Mouse (Mus musculus) stomach, embryonic 16.5 days (tissue): ENCODE results near the gene Spert. TPM values are rescaled to one million over a fixed set of nuclear protein-coding genes. Genes with fewer than 3 reads are reported as not detected.

Experiments
- ATAC-seq: fragments of 200-750 bp; cut with Nextera tagmentation; 2 replicates; pipeline ENCODE4 v1.8.0; 2017; ENCODE audit warnings: moderate number of reproducible peaks, moderate TSS enrichment; ENCODE audit not compliant: insufficient read depth, low FRiP score
- H3K27ac ChIP-seq: fragments of 300-500 bp; sonication (generic); 2 replicates; pipeline ENCODE4 v1.5.1; 2014; ENCODE audit warnings: low read length
- H3K27me3 ChIP-seq: fragments of 300-500 bp; sonication (generic); 2 replicates; pipeline ENCODE4 v1.6.1; 2014; ENCODE audit warnings: low read length, control low read depth, mixed read lengths; ENCODE audit not compliant: control insufficient read depth, insufficient read depth
- H3K36me3 ChIP-seq: fragments of 300-500 bp; sonication (generic); 2 replicates; pipeline ENCODE4 v1.6.1; 2014; ENCODE audit warnings: low read length; ENCODE audit not compliant: control insufficient read depth, insufficient read depth
- H3K4me1 ChIP-seq: fragments of 300-500 bp; sonication (generic); 2 replicates; pipeline ENCODE4 v1.6.1; 2014; ENCODE audit warnings: low read length, control low read depth, mixed read lengths; ENCODE audit not compliant: control insufficient read depth, insufficient read depth
- H3K4me2 ChIP-seq: fragments of 300-500 bp; sonication (generic); 2 replicates; pipeline ENCODE4 v1.6.1; 2014; ENCODE audit warnings: low read depth, low read length, mixed read lengths
- H3K4me3 ChIP-seq: fragments of 300-500 bp; sonication (generic); replicated peaks from 2 replicates; pipeline ENCODE4 v1.5.1; 2014; ENCODE audit warnings: mild to moderate bottlenecking, low read length
- H3K9ac ChIP-seq: fragments of 300-500 bp; sonication (generic); 2 replicates; pipeline ENCODE4 v1.6.1; 2014; ENCODE audit warnings: low read length
- H3K9me3 ChIP-seq: fragments of 300-500 bp; sonication (generic); replicated peaks from 2 replicates; pipeline ENCODE4 v1.6.1; 2016; ENCODE audit warnings: low read length, control low read depth; ENCODE audit not compliant: control insufficient read depth
- WGBS: fragments of 180-500 bp; shearing (Covaris S2); extraction: QIAGEN DNeasy Blood & Tissue Kit; methylation state at CpG from one replicate; pipeline ENCODE4 v1.1.7; 2014; 5-methylcytosine and 5-hydroxymethylcytosine counted together
- polyA plus RNA-seq: library from polyadenylated mRNA; unstranded; fragments of >200 nt; fragmentation: Nextera tagmentation; extraction: Ambion mirVana; gene quantifications from 2 replicates; pipeline ENCODE4 v1.2.1, GENCODE M21; 2015

The Spert gene
- not detected in 2 replicates for polyA plus RNA-seq

DNA sequence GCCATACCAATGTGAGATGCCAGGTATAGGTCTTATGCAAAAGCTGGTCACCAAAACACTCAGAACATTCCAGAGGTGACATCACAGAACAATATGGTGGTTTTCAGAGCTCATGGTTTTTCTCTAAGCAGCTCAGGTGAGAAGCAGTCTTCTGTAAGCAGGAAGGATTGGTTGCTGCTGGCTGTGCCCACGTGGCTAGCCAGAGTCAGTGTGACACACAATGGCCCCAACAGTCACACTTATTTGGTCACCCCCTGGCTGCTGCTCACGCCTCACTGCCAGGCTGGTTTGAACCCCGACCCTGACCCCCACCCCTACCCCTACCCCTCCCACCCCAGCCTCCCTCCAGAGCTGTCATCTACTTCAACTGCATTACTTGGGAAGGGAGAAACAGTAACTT, at the start of gene Spert:
Spert (minus strand) TSS at position 139 of the 400 bp plus-strand sequence.
- Histone ChIP-seq H3K4me1 (no peaks in the 10 kb centered on the region), H3K4me2 (no peak within 1 kb of the TSS), H3K4me3 (no peak within 1 kb of the TSS), H3K27me3 (no peaks in the 10 kb centered on the region), H3K36me3 (no peaks in the 10 kb centered on the region), H3K9me3 (no peaks in the 10 kb centered on the region), H3K9ac (no peak within 1 kb of the TSS), H3K27ac (no peak within 1 kb of the TSS)
- ATAC-seq: no peak
- WGBS: 66% methylated on average over 3 of the region's 3 CpGs

DNA sequence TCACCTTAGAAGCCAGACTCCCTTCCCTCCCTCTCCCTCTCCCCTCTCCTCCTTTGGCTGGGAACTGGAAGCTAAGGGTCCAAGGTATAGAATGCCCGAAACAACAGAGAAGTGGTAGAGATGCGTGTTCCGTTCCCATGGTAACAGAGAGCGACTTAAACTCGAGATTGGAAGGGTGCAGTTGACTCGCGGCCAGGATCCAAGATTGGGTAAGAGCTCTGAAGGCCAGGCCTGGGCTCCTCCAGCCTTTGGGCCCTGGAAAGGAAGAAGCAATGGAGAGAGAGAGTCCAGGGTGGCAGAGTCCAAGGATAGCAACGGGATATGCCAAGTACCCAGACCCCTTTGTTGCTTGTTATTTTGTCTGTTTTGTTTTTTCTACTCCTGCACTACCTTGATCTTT, 49.2 kb upstream of the Spert start, which contains the start of gene Erich6b:
Erich6b (plus strand) TSS at position 180 of the 400 bp plus-strand sequence.
- H3K9ac ChIP-seq: no peak within 1 kb of the TSS
- 78% methylated on average over 8 of the region's 8 CpGs for WGBS
- no peaks in the 10 kb centered on the region for H3K36me3 ChIP-seq
- H3K27ac ChIP-seq: no peak within 1 kb of the TSS
- no peaks in the 10 kb centered on the region for H3K4me1 ChIP-seq
- ATAC-seq: no peak
- no peaks in the 10 kb centered on the region for H3K27me3 ChIP-seq
- H3K4me2 ChIP-seq: no peak within 1 kb of the TSS
- no peaks in the 10 kb centered on the region; the same call in 1 of the 2 replicates for H3K9me3 ChIP-seq
- no peak within 1 kb of the TSS for H3K4me3 ChIP-seq

DNA sequence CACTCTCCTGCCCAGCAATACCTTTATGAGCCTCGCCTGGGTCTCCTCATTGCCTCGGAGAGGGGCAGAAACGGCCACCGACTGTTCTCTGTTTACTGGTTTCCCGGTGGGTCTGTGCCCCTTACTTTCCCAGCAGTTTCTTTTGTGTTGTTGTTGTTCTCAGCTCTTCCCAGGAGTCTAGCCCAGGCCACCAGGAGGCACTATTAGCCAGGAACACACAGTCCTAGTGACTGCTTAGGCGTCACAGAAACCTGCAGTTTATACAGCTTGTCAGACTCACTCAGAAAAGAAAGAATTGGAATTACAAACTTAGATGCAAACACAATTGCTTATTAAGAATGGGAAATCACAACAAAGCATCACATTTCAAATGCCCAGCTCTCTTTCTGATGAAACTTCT, 48.5 kb upstream of the Spert start:
- no peak overlapping the region for H3K4me2 ChIP-seq
- H3K27ac ChIP-seq: no peak overlapping the region
- no peak overlapping the region for H3K9ac ChIP-seq
- H3K27me3 ChIP-seq: no peaks in the 10 kb centered on the region
- ATAC-seq: no peak
- no peaks in the 10 kb centered on the region; the same call in 1 of the 2 replicates for H3K9me3 ChIP-seq
- no peaks in the 10 kb centered on the region for H3K4me1 ChIP-seq
- 59% methylated on average over 6 of the region's 6 CpGs for WGBS
- no peaks in the 10 kb centered on the region for H3K36me3 ChIP-seq
- H3K4me3 ChIP-seq: no peak overlapping the region

DNA sequence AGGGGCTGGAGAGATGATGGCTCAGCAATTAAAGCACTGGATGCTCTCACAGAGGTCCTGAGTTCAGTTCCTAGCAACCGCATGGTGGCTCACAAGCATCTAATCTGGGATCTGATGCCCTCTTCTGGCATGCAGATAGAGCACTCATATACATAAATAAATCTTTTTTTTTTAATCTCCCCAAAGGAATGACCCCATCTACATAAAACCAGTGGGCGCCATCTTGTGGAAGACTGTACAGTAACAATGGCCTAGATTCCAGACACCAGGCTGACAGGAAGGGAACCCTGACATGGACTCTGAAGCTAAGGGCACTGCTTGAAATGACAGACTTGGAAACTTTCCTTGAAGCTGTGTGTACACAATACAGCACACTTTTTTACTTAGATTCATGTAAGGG, 47.9 kb upstream of the Spert start:
- Histone ChIP-seq H3K4me1 (no peaks in the 10 kb centered on the region), H3K27ac (no peak overlapping the region), H3K9me3 (no peaks in the 10 kb centered on the region; the same call in 1 of the 2 replicates), H3K27me3 (no peaks in the 10 kb centered on the region), H3K4me2 (no peak overlapping the region), H3K4me3 (no peak overlapping the region), H3K36me3 (no peaks in the 10 kb centered on the region), H3K9ac (no peak overlapping the region)
- ATAC-seq: no peak
- 84% methylated on average over 2 of the region's 2 CpGs for WGBS

DNA sequence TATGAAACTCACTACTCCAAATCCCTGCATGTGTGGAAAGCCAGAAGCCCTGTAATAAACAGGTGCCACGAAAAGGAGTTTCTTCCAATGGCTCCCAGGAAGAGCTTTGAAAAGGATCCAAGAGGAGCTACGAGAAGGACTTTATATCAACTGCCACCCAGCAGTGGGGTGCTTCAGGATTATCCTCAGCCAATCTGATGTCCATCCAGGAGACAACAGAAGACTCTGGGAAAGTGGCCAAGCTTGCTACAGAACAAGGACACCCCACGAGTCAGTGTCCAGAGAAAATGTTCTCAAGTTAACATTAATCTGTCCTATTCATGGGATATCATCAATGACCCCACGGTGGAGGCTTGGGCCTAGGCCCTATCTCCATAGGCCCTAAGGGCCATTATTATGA, 44.7 kb upstream of the Spert start:
- Histone ChIP-seq H3K27me3 (no peaks in the 10 kb centered on the region), H3K27ac (no peak overlapping the region), H3K4me1 (no peaks in the 10 kb centered on the region), H3K36me3 (no peaks in the 10 kb centered on the region), H3K4me2 (no peak overlapping the region), H3K4me3 (no peak overlapping the region), H3K9me3 (no peaks in the 10 kb centered on the region), H3K9ac (no peak overlapping the region)
- 78% methylated on average over 4 of the region's 4 CpGs for whole genome bisulfite sequencing
- no peak for ATAC-seq

DNA sequence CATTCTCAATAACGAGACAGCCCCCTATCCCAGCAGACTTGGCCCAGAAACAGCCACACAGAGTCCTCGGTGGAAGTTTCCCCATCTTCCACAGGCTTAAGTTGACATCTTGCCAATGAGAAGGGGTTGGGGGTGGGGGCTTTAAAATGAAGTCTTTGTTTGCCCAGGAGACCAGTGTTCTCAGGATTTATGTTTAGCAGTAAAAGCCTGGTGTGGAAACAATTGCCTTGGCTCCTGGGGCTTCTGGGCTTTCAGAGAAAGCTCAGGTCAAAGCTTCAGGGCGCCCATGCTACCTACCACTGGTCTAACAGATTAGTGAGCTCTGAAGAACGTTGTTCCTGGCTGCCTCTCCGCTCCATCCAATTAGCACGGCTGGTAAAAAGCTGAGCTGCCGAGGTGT, 43.2 kb upstream of the Spert start:
- H3K27me3 ChIP-seq: no peaks in the 10 kb centered on the region
- no peak overlapping the region for H3K4me3 ChIP-seq
- WGBS: 55% methylated on average over 7 of the region's 7 CpGs
- no peaks in the 10 kb centered on the region for H3K36me3 ChIP-seq
- no peaks in the 10 kb centered on the region for H3K4me1 ChIP-seq
- no peaks in the 10 kb centered on the region for H3K9me3 ChIP-seq
- no peak overlapping the region for H3K27ac ChIP-seq
- ATAC-seq: no peak
- no peak overlapping the region for H3K9ac ChIP-seq
- no peak overlapping the region for H3K4me2 ChIP-seq

DNA sequence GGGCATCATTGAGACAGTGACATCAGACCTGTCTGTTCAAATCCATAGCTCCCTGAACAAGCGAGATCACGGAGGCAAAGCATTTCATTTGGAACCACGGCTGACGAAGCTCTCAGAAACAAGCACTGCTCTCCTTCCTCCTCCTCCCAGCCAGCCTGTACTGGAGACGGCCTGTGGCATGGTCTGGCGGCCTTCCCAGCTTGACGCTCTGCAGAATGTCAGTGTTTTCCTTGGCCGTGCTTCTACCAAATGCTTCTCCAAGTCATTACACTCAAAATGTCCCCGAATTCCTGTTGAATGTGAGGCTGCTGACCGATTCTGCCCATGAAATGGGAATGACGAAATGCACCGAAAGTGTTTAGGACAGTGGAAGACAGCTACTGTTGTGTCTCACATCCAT, 42.4 kb upstream of the Spert start:
- WGBS: 60% methylated on average over 12 of the region's 12 CpGs
- no peak overlapping the region for H3K27ac ChIP-seq
- H3K4me2 ChIP-seq: peak overlapping the region; percentile 4; the same call in 1 of the 2 replicates
- peak; percentile 44; the same call in 1 of the 2 replicates for ATAC-seq
- no peak overlapping the region for H3K4me3 ChIP-seq
- H3K9ac ChIP-seq: no peak overlapping the region
- H3K9me3 ChIP-seq: no peaks in the 10 kb centered on the region
- H3K4me1 ChIP-seq: no peaks in the 10 kb centered on the region
- no peaks in the 10 kb centered on the region for H3K36me3 ChIP-seq
- H3K27me3 ChIP-seq: no peaks in the 10 kb centered on the region

DNA sequence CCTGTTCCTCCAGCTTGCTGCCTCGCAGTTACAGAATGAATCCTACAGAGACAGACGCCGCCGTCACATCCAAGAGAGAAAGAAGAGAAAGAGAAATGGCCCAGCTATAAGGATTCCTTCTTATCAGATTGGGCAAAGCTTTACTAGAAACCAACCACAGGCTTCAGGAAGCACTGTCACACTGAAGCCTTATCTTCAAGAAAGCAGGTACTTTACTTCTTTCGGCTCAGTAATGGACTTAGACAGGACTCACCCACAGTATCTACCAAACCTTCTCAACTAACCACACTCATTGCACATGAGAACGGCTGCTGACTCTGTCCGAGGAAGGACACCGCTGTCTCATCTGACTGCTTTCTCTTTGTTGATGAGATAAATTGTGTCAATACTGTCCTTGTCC, 36.0 kb upstream of the Spert start:
- Histone ChIP-seq H3K4me3 (no peak overlapping the region), H3K4me2 (no peak overlapping the region), H3K4me1 (no peaks in the 10 kb centered on the region), H3K27ac (no peak overlapping the region), H3K36me3 (no peaks in the 10 kb centered on the region), H3K9ac (no peak overlapping the region), H3K9me3 (no peaks in the 10 kb centered on the region), H3K27me3 (no peaks in the 10 kb centered on the region)
- no peak for ATAC-seq
- WGBS: 85% methylated on average over 8 of the region's 8 CpGs

DNA sequence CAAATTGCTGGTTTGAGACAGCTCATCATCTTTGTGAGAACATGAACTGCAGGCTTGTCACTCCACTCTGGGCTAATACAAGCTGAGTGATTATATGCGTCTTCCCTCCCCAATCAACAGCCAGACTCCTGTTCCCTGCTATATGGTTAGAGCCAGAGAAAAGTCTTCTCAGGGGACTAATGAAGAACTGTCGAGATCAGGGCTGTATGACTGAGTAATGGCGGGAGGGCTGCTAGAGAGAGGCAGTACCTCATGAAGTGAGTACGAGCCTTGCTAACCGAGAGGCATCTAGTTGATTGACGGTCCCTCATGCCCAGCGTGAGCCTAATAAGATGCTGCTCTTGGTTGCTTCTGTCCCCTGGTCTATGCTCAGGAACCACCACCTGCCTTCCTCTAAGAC, 30.1 kb upstream of the Spert start:
- H3K27ac ChIP-seq: no peak overlapping the region
- no peak overlapping the region for H3K4me2 ChIP-seq
- ATAC-seq: no peak
- H3K4me1 ChIP-seq: no peaks in the 10 kb centered on the region
- WGBS: 72% methylated on average over 7 of the region's 7 CpGs
- H3K27me3 ChIP-seq: no peaks in the 10 kb centered on the region
- H3K36me3 ChIP-seq: no peaks in the 10 kb centered on the region
- H3K9ac ChIP-seq: no peak overlapping the region
- no peak overlapping the region for H3K4me3 ChIP-seq
- H3K9me3 ChIP-seq: no peaks in the 10 kb centered on the region

DNA sequence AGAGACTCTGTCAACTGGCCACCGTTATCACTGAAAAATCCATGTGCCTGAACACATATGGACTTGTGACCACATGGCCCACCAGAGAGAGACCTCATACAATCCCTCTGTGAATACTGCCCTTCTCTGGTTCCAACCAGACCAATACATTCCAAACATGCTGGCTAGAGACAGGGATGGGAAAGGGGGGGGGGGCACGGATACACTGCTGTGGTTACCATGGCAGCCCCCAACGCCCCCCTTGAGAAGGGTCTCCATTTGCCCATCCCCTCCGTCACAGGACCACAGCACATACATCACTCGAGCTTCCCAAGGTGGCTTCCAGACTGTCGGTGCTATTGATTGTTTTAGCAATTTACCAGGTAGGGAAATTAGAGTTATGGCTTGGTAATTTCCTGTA, 23.5 kb upstream of the Spert start:
- Histone ChIP-seq H3K27ac (no peak overlapping the region), H3K27me3 (no peaks in the 10 kb centered on the region), H3K4me2 (no peak overlapping the region), H3K9ac (no peak overlapping the region), H3K4me3 (no peak overlapping the region), H3K9me3 (no peaks in the 10 kb centered on the region), H3K36me3 (no peaks in the 10 kb centered on the region), H3K4me1 (no peaks in the 10 kb centered on the region)
- WGBS: 70% methylated on average over 6 of the region's 6 CpGs
- ATAC-seq: no peak
